Mouse (Mus musculus): ENCODE data around the gene Fstl4.
A peak's percentile ranks its signal among the peaks of the same experiment; 100 is the strongest.

The Fstl4 gene

GRCm38 (mm10) chr11:52910788-52911187 is 146.4 kb downstream of the Fstl4 start:
- DNase-seq (ENCODE audit: low spot score in 2 of 2): no peak

DNA sequence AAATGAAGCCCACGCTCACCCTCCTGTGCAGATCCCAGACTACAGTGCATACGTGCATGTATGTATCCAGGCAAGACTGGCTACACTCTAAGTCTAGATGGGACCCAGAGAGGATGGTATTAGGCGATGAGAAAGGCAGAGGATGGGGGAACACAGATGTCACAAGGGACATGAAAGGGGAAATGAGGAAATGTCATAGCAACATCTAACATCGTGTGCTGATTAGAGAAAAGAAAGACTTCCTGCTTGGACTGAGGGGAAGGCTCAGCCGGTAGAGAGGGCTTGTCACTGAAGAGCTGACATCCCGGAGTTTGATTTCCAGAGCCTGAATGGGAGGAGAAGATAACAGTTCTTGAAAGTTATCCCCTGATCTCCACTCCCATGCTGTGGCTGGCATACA is 150.0 kb downstream of the Fstl4 start:
- no peak for DNase-seq (ENCODE audit: low spot score in 2 of 2)

GRCm38 (mm10) chr11:52915648-52916047 is 151.2 kb downstream of the Fstl4 start:
- peak in 1 of 2 experiments; percentile 42 for DNase-seq (ENCODE audit: low spot score in 2 of 2)

- DNase-seq (ENCODE audit: low spot score in 2 of 2): no peak
Measured at GRCm38 (mm10) chr11:52919231-52919960, 155.0 kb downstream of the Fstl4 start.

GRCm38 (mm10) chr11:52924196-52924595 is 159.8 kb downstream of the Fstl4 start:
- DNase-seq (ENCODE audit: low spot score in 2 of 2): no peak

GRCm38 (mm10) chr11:52928321-52928720 is 163.9 kb downstream of the Fstl4 start:
- DNase-seq (ENCODE audit: low spot score in 2 of 2): no peak

- DNase-seq (ENCODE audit: low spot score in 2 of 2): no peak
Measured at GRCm38 (mm10) chr11:52939336-52940070, 175.1 kb downstream of the Fstl4 start.

DNA sequence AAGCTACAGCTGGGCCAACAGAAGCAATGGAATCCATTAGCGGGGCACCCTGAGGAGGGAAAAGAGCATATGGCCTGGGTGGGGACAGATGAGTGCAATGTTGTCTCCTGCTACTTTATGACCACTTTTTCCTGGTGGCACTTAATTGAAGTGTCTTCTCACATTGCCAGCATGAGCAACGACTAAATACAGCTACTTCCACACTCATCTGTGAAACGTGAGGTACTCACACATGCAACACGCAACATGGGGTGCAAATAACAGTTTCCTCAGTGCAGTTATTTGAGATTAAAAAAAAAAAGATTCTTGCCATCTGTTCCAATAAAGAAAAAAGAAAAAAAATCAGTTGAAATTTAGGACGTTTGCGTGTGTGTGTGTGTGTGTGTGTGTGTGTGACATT is 178.5 kb downstream of the Fstl4 start:
- DNase-seq (ENCODE audit: low spot score in 2 of 2): no peak

GRCm38 (mm10) chr11:52954995-52955394 is 190.6 kb downstream of the Fstl4 start:
- no peak for DNase-seq (ENCODE audit: low spot score in 2 of 2)

DNA sequence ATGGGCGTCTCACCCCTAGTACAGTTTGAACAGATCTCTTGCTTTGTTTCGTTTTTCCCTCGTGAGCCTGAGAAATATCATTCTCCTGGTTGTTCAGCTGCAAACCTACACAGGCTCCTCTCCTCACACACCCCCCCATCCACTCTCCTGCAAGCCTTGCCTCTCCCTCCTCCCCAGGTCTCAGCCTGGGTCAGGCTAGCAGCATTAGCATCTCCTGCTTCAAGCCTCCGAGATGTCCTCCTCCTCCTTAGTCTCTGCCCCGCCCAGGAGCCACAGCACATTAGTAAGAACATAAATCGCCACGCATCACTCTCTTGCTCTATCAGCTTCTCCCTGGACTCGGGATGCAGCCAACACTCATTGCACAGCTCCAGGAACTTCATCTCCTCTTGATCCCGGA is 204.4 kb downstream of the Fstl4 start:
- DNase-seq (ENCODE audit: low spot score in 2 of 2): no peak

- no peak for DNase-seq (ENCODE audit: low spot score in 2 of 2)
Measured at GRCm38 (mm10) chr11:52970396-52970795, 206.0 kb downstream of the Fstl4 start.

GRCm38 (mm10) chr11:52986986-52987385 is 222.6 kb downstream of the Fstl4 start:
- DNase-seq (ENCODE audit: low spot score in 2 of 2): no peak

DNA sequence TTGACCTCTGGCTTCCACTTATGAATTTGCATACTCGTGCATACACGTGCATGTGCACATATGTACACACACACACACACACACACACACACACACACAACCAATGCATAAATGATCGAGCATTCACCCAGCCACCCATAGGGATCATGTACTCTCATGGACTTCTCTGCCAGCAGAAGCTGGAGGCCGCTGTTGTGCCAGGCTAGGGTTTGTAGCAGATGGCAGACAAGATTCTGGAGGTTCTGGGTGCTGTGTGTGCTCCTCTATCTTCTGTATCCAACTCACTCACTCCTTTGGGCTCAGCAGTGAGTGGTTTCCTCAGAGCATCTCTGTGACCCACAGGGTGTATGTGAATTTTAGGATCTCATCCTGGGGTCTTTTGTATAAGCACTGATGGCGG is 230.3 kb downstream of the Fstl4 start:
- DNase-seq (ENCODE audit: low spot score in 2 of 2): no peak

DNA sequence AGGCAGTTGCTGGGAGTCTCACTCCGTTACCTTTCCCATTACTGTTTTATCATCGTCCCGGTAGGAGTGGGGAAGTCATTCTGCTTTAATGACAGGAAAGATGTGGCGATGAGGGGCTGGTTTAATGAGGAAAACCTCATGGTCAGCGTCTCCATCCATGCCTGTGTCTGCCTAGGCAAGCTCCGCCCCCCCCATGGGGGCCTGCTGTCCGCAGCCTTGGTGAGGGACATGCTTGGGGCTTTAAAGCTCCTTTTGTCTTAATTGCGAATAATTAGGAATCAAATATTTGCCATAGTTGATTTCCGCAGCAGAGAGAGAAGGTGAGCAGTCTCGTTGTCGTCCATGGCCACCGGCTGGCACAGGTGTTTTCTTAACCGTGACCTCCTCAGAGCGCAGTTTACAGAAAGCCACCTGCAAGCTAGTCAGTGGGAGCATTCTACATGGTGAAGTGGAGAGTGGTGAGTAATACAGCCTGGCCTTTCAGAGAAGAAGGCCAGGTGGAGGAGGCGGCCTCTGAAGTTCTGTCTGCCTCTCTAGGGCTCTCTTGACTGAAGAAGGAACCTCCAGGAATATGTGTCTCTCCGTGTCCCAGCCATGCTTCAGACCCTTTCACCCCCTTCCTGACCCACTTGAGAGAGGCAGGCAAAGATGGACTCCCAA is 232.1 kb downstream of the Fstl4 start:
- no peak for DNase-seq (ENCODE audit: low spot score in 2 of 2)

DNA sequence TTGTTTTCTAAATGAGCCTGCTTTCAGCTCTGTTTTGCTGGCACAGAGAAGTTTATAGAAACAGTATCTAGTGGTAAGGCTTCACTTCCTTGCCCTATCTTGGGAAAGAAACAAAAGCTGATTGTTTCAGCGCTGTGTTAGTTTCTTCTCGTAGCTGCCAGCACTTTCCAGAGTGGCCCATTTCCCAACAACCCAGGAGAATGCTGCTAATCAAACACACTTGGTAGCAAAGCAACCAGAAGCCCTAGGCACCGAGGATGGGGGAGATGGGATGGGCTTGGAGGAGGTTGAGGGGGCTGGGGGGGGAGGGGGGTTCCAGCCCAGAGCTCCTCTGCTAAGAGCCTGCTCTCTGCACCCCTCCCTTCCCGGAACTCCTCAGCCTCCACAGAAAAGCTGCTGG is 233.0 kb downstream of the Fstl4 start:
- DNase-seq (ENCODE audit: low spot score in 2 of 2): no peak

DNA sequence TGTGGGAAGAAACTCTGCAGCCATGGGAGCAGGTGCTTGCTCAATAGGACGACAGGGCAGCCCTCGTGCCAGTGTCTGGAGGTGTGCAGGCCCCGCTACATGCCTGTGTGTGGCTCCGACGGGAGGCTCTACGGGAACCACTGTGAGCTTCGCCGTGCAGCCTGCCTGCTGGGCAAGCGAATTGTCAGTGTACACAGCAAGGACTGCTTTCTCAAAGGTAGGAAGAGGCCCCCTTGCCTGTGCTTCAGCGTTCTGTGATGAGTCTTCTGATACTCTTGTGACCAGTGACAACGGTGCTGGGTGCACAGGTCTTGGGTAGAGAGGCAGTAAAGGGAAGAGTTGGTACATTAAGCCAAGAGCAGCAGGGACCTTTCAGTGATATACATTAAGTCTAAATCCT is 235.8 kb downstream of the Fstl4 start:
- DNase-seq (ENCODE audit: low spot score in 2 of 2): no peak

- DNase-seq (ENCODE audit: low spot score in 2 of 2): no peak
Measured at GRCm38 (mm10) chr11:53003361-53003760, 238.9 kb downstream of the Fstl4 start.

GRCm38 (mm10) chr11:53003811-53004210 is 239.4 kb downstream of the Fstl4 start:
- DNase-seq (ENCODE audit: low spot score in 2 of 2): no peak

- DNase-seq (ENCODE audit: low spot score in 2 of 2): no peak
Measured at GRCm38 (mm10) chr11:53009597-53009996, 245.2 kb downstream of the Fstl4 start.

DNA sequence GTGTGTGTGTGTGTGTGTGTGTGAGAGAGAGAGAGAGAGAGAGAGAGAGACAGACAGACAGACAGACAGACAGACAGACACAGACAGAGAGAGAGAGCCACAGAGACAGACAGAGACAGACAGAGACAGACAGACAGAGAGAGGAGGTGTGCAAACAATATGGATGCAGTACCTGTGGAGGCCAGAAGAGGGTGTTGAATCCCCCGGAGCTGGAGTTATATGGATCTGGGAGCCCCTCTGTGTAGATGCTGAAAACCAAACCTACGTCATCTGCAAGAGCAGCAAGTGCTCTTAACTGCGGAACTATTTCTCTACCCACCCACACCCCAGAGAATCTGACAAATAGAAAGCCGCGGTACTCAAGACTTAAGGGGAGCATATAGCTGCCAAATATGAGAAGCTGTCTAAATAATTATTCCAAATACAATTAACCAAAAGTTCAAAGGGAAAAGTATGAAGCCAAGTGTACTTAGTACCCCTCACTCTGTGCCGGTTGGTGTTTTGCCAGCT is 247.6 kb downstream of the Fstl4 start:
- DNase-seq (ENCODE audit: low spot score in 2 of 2): no peak

GRCm38 (mm10) chr11:53013906-53014305 is 249.5 kb downstream of the Fstl4 start:
- no peak for DNase-seq (ENCODE audit: low spot score in 2 of 2)

GRCm38 (mm10) chr11:53016358-53017021 is 252.1 kb downstream of the Fstl4 start:
- DNase-seq (ENCODE audit: low spot score in 2 of 2): no peak
